Mouse (Mus musculus) liver, embryonic 16.5 days (tissue): ENCODE results near the gene Il17a. TPM values are rescaled to one million over a fixed set of nuclear protein-coding genes. Genes with fewer than 3 reads are reported as not detected.

Experiments
- ATAC-seq: fragments of 200-750 bp; cut with Nextera tagmentation; 2 replicates; pipeline ENCODE4 v1.8.0; 2017; ENCODE audit warnings: low read depth, mild to moderate bottlenecking, moderate number of reproducible peaks, moderate library complexity
- H3K27ac ChIP-seq: fragments of 300-500 bp; sonication (generic); 2 replicates; pipeline ENCODE4 v1.5.1; 2014; ENCODE audit warnings: mild to moderate bottlenecking, low read length
- H3K27me3 ChIP-seq: fragments of 300-500 bp; sonication (generic); 2 replicates; pipeline ENCODE4 v1.6.1; 2014; ENCODE audit warnings: low read depth, low read length, mixed read lengths; ENCODE audit not compliant: control insufficient read depth, insufficient read depth
- H3K36me3 ChIP-seq: fragments of 300-500 bp; sonication (generic); 2 replicates; pipeline ENCODE4 v1.6.1; 2014; ENCODE audit warnings: mild to moderate bottlenecking; ENCODE audit not compliant: control insufficient read depth, insufficient read depth
- H3K4me1 ChIP-seq: fragments of 300-500 bp; sonication (generic); 2 replicates; pipeline ENCODE4 v1.6.1; 2014; ENCODE audit warnings: low read depth, low read length, mixed read lengths; ENCODE audit not compliant: control insufficient read depth
- H3K4me2 ChIP-seq: fragments of 300-500 bp; sonication (generic); 2 replicates; pipeline ENCODE4 v1.6.1; 2014; ENCODE audit warnings: low read depth, low read length, mixed read lengths
- H3K4me3 ChIP-seq: fragments of 300-500 bp; sonication (generic); 2 replicates; pipeline ENCODE4 v1.5.1; 2014; ENCODE audit warnings: low read depth, mild to moderate bottlenecking, low read length
- H3K9ac ChIP-seq: fragments of 300-500 bp; sonication (generic); 2 replicates; pipeline ENCODE4 v1.6.1; 2014; ENCODE audit warnings: low read depth, low read length
- H3K9me3 ChIP-seq: fragments of 300-500 bp; sonication (generic); replicated peaks from 2 replicates; pipeline ENCODE4 v1.6.1; 2016; ENCODE audit warnings: low read length; ENCODE audit not compliant: control insufficient read depth
- WGBS: fragments of 180-500 bp; shearing (Covaris S2); extraction: QIAGEN DNeasy Blood & Tissue Kit; methylation state at CpG from one replicate; pipeline ENCODE4 v1.1.7; 2014; ENCODE audit not compliant: insufficient replicate concordance; 5-methylcytosine and 5-hydroxymethylcytosine counted together
- polyA plus RNA-seq: library from polyadenylated mRNA; unstranded; fragments of >200 nt; fragmentation: Nextera tagmentation; extraction: Ambion mirVana; gene quantifications from 2 replicates; pipeline ENCODE4 v1.2.1, GENCODE M21; 2015

Il17a gene
- polyA plus RNA-seq, 1 experiment from 2014 or later, result not detected

DNA sequence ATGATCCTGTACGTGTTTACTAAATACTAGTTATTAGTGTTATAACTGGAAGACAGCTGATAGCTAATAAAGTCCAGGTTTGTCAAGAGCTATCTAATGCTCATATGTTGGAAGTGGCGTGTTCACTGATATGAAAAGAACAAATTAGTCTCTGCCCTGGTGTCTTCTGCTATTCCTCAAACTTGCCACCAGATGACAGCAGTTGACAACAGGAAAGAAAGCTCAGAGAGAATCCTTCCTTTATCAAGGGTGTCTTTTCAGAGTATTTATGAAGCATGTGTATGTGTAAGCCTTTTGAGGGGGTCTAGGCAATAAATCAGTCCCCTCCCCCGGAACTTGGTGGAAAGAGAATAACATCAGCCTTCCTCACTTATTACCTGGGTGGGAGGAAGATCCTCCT, 30.7 kb upstream of the Il17a start:
- Histone ChIP-seq H3K9me3 (no peaks in the 10 kb centered on the region), H3K4me2 (no peak overlapping the region), H3K4me3 (no peak overlapping the region), H3K27ac (no peak overlapping the region), H3K4me1 (no peaks in the 10 kb centered on the region), H3K36me3 (no peaks in the 10 kb centered on the region), H3K27me3 (no peaks in the 10 kb centered on the region), H3K9ac (no peak overlapping the region)
- 41% methylated on average over 3 of the region's 3 CpGs for WGBS
- no peak for ATAC-seq

- H3K9ac ChIP-seq, result no peak overlapping the region
- no peak overlapping the region for H3K4me2 ChIP-seq
- H3K27me3 ChIP-seq, result no peaks in the 10 kb centered on the region
- H3K27ac ChIP-seq, result no peak overlapping the region
- no peaks in the 10 kb centered on the region for H3K4me1 ChIP-seq
- 56% methylated on average over 4 of the region's 4 CpGs for WGBS
- H3K4me3 ChIP-seq, result no peak overlapping the region
- no peaks in the 10 kb centered on the region for H3K9me3 ChIP-seq
- ATAC-seq, result no peak
- H3K36me3 ChIP-seq, result no peaks in the 10 kb centered on the region
These were observed 5.9 kb downstream of the Il17a start for GRCm38 (mm10) chr1:20736572-20736971.

DNA sequence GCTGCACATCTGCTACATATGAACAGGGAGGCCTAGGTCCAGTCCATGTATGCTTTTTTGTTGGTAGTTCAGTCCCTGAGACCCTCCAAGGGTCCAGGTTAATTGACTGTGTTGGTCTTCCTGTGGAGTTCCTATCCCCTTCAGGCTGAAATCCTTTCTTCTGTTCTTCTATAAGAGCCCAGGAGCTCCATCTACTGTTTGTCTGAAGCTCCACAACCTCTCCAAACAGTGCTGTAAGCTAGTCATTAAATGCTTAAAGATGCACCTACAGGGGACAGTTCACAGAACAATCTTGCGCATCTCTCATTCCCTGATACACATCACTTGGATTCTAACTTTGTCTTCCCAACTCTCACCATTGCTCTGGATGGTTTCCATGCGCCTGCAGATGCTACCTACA, 7.8 kb downstream of the Il17a start:
- Histone ChIP-seq H3K27me3 (no peaks in the 10 kb centered on the region), H3K4me2 (no peak overlapping the region), H3K4me3 (no peak overlapping the region), H3K9me3 (no peaks in the 10 kb centered on the region), H3K9ac (no peak overlapping the region), H3K27ac (no peak overlapping the region), H3K36me3 (no peaks in the 10 kb centered on the region), H3K4me1 (no peaks in the 10 kb centered on the region)
- WGBS, result 71% methylated on average over 2 of the region's 2 CpGs
- no peak for ATAC-seq

GRCm38 (mm10) chr1:20740496-20740998, 9.8 kb downstream of the Il17a start:
- no peaks in the 10 kb centered on the region for H3K4me1 ChIP-seq
- 35% methylated on average over 3 of the region's 3 CpGs for WGBS

GRCm38 (mm10) chr1:20754439-20754838, 23.7 kb downstream of the Il17a start:
- Histone ChIP-seq H3K4me2 (no peak overlapping the region), H3K27me3 (no peaks in the 10 kb centered on the region), H3K4me3 (no peak overlapping the region), H3K9ac (no peak overlapping the region), H3K27ac (no peak overlapping the region), H3K9me3 (no peaks in the 10 kb centered on the region), H3K36me3 (no peaks in the 10 kb centered on the region), H3K4me1 (no peaks in the 10 kb centered on the region)
- no peak for ATAC-seq
- 25% methylated on average over 10 of the region's 10 CpGs for WGBS

More at GRCm38 (mm10) chr1:20740496-20740998, 9.8 kb downstream of the Il17a start:
- ATAC-seq, result no peak
- no peak overlapping the region for H3K9ac ChIP-seq
- no peaks in the 10 kb centered on the region for H3K9me3 ChIP-seq
- no peak overlapping the region for H3K4me3 ChIP-seq
- H3K27me3 ChIP-seq, result no peaks in the 10 kb centered on the region
- H3K4me2 ChIP-seq, result no peak overlapping the region
- H3K27ac ChIP-seq, result no peak overlapping the region
- H3K36me3 ChIP-seq, result no peaks in the 10 kb centered on the region

DNA sequence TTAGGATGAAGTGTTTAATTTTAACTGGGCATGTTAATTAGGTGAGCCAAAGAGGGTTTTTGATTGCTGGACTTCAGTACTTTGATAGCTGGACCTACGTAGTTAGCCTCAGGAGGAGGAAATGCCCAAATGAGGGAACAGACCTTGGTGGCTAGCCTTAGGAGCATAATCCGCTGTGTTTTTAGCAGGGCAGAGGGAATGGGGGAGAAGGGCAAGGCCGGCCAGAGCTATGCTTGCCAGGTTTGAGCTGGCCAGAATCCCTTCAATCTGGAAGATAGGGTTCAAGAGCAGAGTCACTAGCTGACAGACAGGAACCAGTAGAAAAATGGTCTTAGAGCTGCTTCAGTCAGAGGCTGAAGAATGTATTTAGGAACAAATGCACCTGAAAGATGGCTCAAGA, 26.9 kb downstream of the Il17a start:
- H3K4me1 ChIP-seq, result no peaks in the 10 kb centered on the region
- no peak overlapping the region for H3K4me3 ChIP-seq
- H3K27me3 ChIP-seq, result no peaks in the 10 kb centered on the region
- H3K9ac ChIP-seq, result no peak overlapping the region
- no peaks in the 10 kb centered on the region for H3K36me3 ChIP-seq
- no peaks in the 10 kb centered on the region for H3K9me3 ChIP-seq
- no peak overlapping the region for H3K27ac ChIP-seq
- no peak for ATAC-seq
- WGBS, result 72% methylated on average over 3 of the region's 3 CpGs
- no peak overlapping the region for H3K4me2 ChIP-seq

- no peak overlapping the region for H3K4me3 ChIP-seq
- no peak for ATAC-seq
- H3K36me3 ChIP-seq, result no peaks in the 10 kb centered on the region
- 60% methylated on average over 10 of the region's 10 CpGs for WGBS
- H3K9me3 ChIP-seq, result no peaks in the 10 kb centered on the region
- no peaks in the 10 kb centered on the region for H3K27me3 ChIP-seq
- no peak overlapping the region for H3K9ac ChIP-seq
- no peak overlapping the region for H3K27ac ChIP-seq
- H3K4me1 ChIP-seq, result no peaks in the 10 kb centered on the region
- no peak overlapping the region for H3K4me2 ChIP-seq
These were observed 29.1 kb downstream of the Il17a start for GRCm38 (mm10) chr1:20759799-20760198.

DNA sequence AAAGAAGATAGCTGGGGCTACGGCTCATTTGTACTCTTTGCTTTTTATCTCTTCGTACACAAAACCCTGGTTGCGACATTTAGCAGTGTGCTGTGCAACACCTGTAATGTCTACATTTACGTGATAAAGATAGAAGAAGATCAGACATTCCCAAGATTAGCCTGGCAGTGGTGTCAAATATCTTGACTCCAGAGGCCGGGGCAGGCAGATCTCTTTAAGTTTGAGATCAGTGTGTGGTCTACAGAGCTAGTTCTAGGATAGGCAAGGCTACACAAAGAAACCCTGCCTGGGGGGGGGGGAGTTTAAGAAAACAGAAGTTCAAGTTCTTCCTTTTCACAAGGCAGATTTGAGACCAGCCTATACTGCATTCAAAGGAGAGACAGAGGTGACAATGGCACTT, 29.6 kb downstream of the Il17a start:
- 61% methylated on average over 5 of the region's 5 CpGs for WGBS

DNA sequence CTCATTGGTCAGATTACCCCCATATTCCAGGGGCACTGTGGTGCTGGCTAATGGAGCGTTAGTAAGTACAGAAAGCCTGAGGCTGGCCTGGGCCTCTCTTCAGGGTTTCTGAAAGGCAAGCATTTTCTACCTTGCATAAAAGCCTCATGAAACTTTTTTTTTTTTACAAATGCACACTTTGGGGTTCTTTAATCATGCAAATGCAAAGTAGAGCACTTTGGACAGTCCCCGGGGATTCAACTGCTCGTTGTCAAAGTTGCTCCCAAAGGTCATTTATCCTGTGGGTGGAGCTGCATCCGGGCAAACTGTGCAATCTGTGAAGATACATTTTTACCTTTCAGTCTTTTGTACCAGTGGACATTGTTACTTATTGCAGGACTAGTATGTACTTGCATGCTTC, 30.7 kb downstream of the Il17a start:
- H3K4me1 ChIP-seq, result no peaks in the 10 kb centered on the region
- 55% methylated on average over 4 of the region's 4 CpGs for WGBS
- H3K9ac ChIP-seq, result no peak overlapping the region
- H3K4me2 ChIP-seq, result no peak overlapping the region
- H3K36me3 ChIP-seq, result no peaks in the 10 kb centered on the region
- no peak overlapping the region for H3K27ac ChIP-seq
- no peak for ATAC-seq
- H3K27me3 ChIP-seq, result no peaks in the 10 kb centered on the region
- no peaks in the 10 kb centered on the region for H3K9me3 ChIP-seq
- H3K4me3 ChIP-seq, result no peak overlapping the region

More for the DNA sequence above, 29.6 kb downstream of the Il17a start:
- H3K9ac ChIP-seq, result no peak overlapping the region
- no peaks in the 10 kb centered on the region for H3K4me1 ChIP-seq
- H3K4me2 ChIP-seq, result no peak overlapping the region
- no peaks in the 10 kb centered on the region for H3K9me3 ChIP-seq
- H3K4me3 ChIP-seq, result no peak overlapping the region
- no peak for ATAC-seq
- no peaks in the 10 kb centered on the region for H3K36me3 ChIP-seq
- H3K27me3 ChIP-seq, result no peaks in the 10 kb centered on the region
- H3K27ac ChIP-seq, result no peak overlapping the region
